Mouse (Mus musculus): ENCODE data around the gene Plcl2. TPM values are rescaled to one million over a fixed set of nuclear protein-coding genes. Genes with fewer than 3 reads are reported as not detected.
"Not testable (repeated sequence)": the region's sequence is repeated elsewhere in the genome, so short reads cannot be mapped to it uniquely, and the experiment has no call there.

The Plcl2 gene
- total RNA-seq, 1 experiment: 2.7 TPM

GRCm38 (mm10) chr17:50525821-50526220 is 16.6 kb downstream of the Plcl2 start:
- TF ChIP-seq HCFC1 (IDR thresholded peaks at IDR 0.05; ENCODE audit: borderline replicate concordance, insufficient read depth, low read length) (no peak), ZNF384 (IDR thresholded peaks at IDR 0.05; ENCODE audit: low read depth, low read length) (no peak), MAFK (IDR thresholded peaks at IDR 0.05; ENCODE audit: insufficient read depth, low read depth, low read length) (no peak), ZC3H11A (IDR thresholded peaks at IDR 0.05; ENCODE audit: borderline replicate concordance, low read depth, low read length) (no peak), CHD2 (IDR thresholded peaks at IDR 0.05; ENCODE audit: low read depth, low read length) (no peak)

DNA sequence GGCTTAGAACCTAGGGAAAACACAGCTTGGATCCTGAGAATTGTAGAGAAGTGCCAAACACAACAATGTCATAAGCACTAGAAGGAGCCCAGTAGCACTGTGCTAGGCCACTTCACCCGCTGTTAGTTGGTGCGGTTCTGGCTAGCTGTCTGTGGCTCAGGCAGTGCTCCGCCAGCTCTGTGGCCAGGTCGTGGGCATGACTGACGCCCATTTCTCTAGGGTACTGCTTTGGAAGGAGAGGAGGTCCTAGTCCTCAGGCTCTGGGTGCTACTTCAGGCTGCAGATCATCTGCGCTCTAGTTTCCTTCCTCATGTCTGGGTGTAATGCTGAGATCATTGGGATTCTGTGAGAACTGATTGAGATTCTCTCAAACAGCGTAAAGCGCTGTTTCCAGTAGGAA is 20.9 kb downstream of the Plcl2 start:
- in situ Hi-C loops (cut with MboI; ENCODE audit: low sequenced_read_pairs in 2 of 2, unreplicated experiment in 2 of 2): no loop called here
- Histone ChIP-seq H3K4me3 (ENCODE audit: insufficient read depth in 1 of 2, low read depth in 1 of 2, low read length in 2 of 2, poor library complexity in 1 of 2, severe bottlenecking in 1 of 2) (no peak overlapping the region), H3K27ac (ENCODE audit: insufficient read depth, low read depth, low read length, poor library complexity, severe bottlenecking) (no peak overlapping the region)

More at GRCm38 (mm10) chr17:50525821-50526220, 16.6 kb downstream of the Plcl2 start:
- in situ Hi-C loops (cut with MboI; ENCODE audit: low sequenced_read_pairs in 2 of 2, unreplicated experiment in 2 of 2): no loop called here
- Histone ChIP-seq H3K27ac (ENCODE audit: insufficient read depth, low read depth, low read length, poor library complexity, severe bottlenecking) (no peak overlapping the region), H3K4me1 (ENCODE audit: control insufficient read depth in 2 of 2, insufficient read depth in 2 of 2, low read length in 2 of 2, poor library complexity in 1 of 2) (no peaks in the 10 kb centered on the region), H3K9ac (ENCODE audit: insufficient read depth, low read depth, low read length, poor library complexity, severe bottlenecking) (no peak overlapping the region), H3K36me3 (ENCODE audit: control insufficient read depth, insufficient read depth, low read length, poor library complexity, severe bottlenecking) (no peaks in the 10 kb centered on the region), H3K9me3 (ENCODE audit: control insufficient read depth, insufficient read depth, low read depth, low read length) (no peaks in the 10 kb centered on the region), H3K4me3 (ENCODE audit: insufficient read depth in 1 of 2, low read depth in 1 of 2, low read length in 2 of 2, poor library complexity in 1 of 2, severe bottlenecking in 1 of 2) (no peak overlapping the region)
- DNase-seq (ENCODE audit: low read depth, low spot score): no peak

GRCm38 (mm10) chr17:50534889-50535288 is 25.7 kb downstream of the Plcl2 start:
- in situ Hi-C loops (cut with MboI; ENCODE audit: low sequenced_read_pairs in 2 of 2, unreplicated experiment in 2 of 2); DNase-seq (ENCODE audit: low read depth, low spot score); H3K9me3 ChIP-seq (ENCODE audit: control insufficient read depth, insufficient read depth, low read depth, low read length): not testable (repeated sequence)

More for the DNA sequence above, 20.9 kb downstream of the Plcl2 start:
- Histone ChIP-seq H3K36me3 (ENCODE audit: control insufficient read depth, insufficient read depth, low read length, poor library complexity, severe bottlenecking) (no peaks in the 10 kb centered on the region), H3K9me3 (ENCODE audit: control insufficient read depth, insufficient read depth, low read depth, low read length) (no peaks in the 10 kb centered on the region), H3K9ac (ENCODE audit: insufficient read depth, low read depth, low read length, poor library complexity, severe bottlenecking) (no peak overlapping the region), H3K4me1 (ENCODE audit: control insufficient read depth in 2 of 2, insufficient read depth in 2 of 2, low read length in 2 of 2, poor library complexity in 1 of 2) (no peaks in the 10 kb centered on the region)
- TF ChIP-seq ZC3H11A (IDR thresholded peaks at IDR 0.05; ENCODE audit: borderline replicate concordance, low read depth, low read length): no peak
- TF ChIP-seq HCFC1 (IDR thresholded peaks at IDR 0.05; ENCODE audit: borderline replicate concordance, insufficient read depth, low read length): no peak
- no peak for TF ChIP-seq ZNF384 (IDR thresholded peaks at IDR 0.05; ENCODE audit: low read depth, low read length)
- no peak for TF ChIP-seq CHD2 (IDR thresholded peaks at IDR 0.05; ENCODE audit: low read depth, low read length)
- DNase-seq (ENCODE audit: low read depth, low spot score): no peak

DNA sequence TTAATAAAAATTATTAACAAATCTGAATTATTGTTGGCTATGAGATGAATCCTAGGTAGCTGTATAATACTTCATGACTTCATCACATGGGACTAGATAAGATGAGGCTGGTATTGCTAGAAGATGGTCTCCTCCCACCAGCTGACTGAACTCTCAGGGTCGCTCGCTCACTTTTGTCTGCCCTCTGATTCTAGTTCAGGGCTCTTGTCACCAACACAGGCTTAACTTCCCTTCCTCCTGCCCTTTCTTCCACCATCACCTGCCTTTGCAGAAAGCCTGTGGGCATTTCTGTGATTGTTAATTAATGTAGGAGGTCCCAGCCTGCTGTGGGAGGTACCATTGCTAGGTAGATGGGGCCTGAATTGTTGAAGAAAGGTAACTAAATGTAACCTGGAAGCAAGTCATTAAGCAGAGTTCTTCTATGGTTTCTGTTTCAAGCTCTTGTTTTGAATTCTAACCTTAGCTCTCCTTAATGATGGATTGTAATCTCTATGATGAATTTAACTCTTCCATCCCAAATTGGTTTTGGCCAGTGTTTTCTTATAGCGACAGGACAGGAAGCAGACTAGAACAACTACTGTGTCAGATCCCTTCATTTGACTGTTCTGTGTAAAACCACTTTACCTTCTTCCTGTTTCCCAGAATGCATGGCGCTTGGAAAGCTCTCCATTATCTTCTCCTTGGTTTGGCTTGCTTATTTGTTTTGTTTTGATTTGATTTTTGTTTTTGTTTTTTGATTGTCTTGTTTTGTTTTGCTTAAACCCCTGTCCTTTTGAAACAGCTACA is 27.4 kb downstream of the Plcl2 start:
- no peak overlapping the region for H3K4me3 ChIP-seq (ENCODE audit: insufficient read depth in 1 of 2, low read depth in 1 of 2, low read length in 2 of 2, poor library complexity in 1 of 2, severe bottlenecking in 1 of 2)
- in situ Hi-C loops (cut with MboI; ENCODE audit: low sequenced_read_pairs in 2 of 2, unreplicated experiment in 2 of 2): no loop called here
- no peak for TF ChIP-seq MAFK (IDR thresholded peaks at IDR 0.05; ENCODE audit: insufficient read depth, low read depth, low read length)
- no peak for TF ChIP-seq HCFC1 (IDR thresholded peaks at IDR 0.05; ENCODE audit: borderline replicate concordance, insufficient read depth, low read length)
- TF ChIP-seq ZC3H11A (IDR thresholded peaks at IDR 0.05; ENCODE audit: borderline replicate concordance, low read depth, low read length): no peak
- TF ChIP-seq ZNF384 (IDR thresholded peaks at IDR 0.05; ENCODE audit: low read depth, low read length): no peak
- no peaks in the 10 kb centered on the region for H3K36me3 ChIP-seq (ENCODE audit: control insufficient read depth, insufficient read depth, low read length, poor library complexity, severe bottlenecking)
- H3K4me1 ChIP-seq (ENCODE audit: control insufficient read depth in 2 of 2, insufficient read depth in 2 of 2, low read length in 2 of 2, poor library complexity in 1 of 2): no peaks in the 10 kb centered on the region
- DNase-seq (ENCODE audit: low read depth, low spot score): no peak
- no peak overlapping the region for H3K9ac ChIP-seq (ENCODE audit: insufficient read depth, low read depth, low read length, poor library complexity, severe bottlenecking)
- no peaks in the 10 kb centered on the region for H3K9me3 ChIP-seq (ENCODE audit: control insufficient read depth, insufficient read depth, low read depth, low read length)
- H3K27ac ChIP-seq (ENCODE audit: insufficient read depth, low read depth, low read length, poor library complexity, severe bottlenecking): no peak overlapping the region

More at GRCm38 (mm10) chr17:50534889-50535288, 25.7 kb downstream of the Plcl2 start:
- not testable (repeated sequence) for H3K36me3 ChIP-seq (ENCODE audit: control insufficient read depth, insufficient read depth, low read length, poor library complexity, severe bottlenecking); H3K4me1 ChIP-seq (ENCODE audit: control insufficient read depth in 2 of 2, insufficient read depth in 2 of 2, low read length in 2 of 2, poor library complexity in 1 of 2); H3K9ac ChIP-seq (ENCODE audit: insufficient read depth, low read depth, low read length, poor library complexity, severe bottlenecking); H3K4me3 ChIP-seq (ENCODE audit: insufficient read depth in 1 of 2, low read depth in 1 of 2, low read length in 2 of 2, poor library complexity in 1 of 2, severe bottlenecking in 1 of 2); H3K27ac ChIP-seq (ENCODE audit: insufficient read depth, low read depth, low read length, poor library complexity, severe bottlenecking)

DNA sequence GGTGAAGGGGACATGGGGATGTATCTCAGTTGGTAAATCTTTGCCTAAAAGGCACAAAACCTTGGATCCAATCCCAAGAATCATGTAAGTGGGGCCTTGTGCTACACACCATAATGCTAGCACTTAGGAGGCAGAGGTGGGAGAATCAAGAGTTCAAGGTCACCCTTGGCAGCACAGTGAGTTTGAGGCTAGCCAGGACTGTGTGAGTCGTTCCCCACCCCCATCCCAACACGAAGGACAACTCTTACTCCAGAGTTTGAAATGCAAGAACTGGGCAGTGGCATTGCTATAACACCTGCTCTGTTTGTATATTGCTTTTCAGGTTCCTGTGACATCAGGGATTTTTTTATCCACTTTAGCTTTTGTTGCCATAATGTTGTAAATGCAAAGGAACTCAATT is 28.6 kb downstream of the Plcl2 start:
- in situ Hi-C loops (cut with MboI; ENCODE audit: low sequenced_read_pairs in 2 of 2, unreplicated experiment in 2 of 2): no loop called here
- H3K9ac ChIP-seq (ENCODE audit: insufficient read depth, low read depth, low read length, poor library complexity, severe bottlenecking): no peak overlapping the region
- H3K4me1 ChIP-seq (ENCODE audit: control insufficient read depth in 2 of 2, insufficient read depth in 2 of 2, low read length in 2 of 2, poor library complexity in 1 of 2): no peaks in the 10 kb centered on the region
- TF ChIP-seq ZNF384 (IDR thresholded peaks at IDR 0.05; ENCODE audit: low read depth, low read length) (no peak), HCFC1 (IDR thresholded peaks at IDR 0.05; ENCODE audit: borderline replicate concordance, insufficient read depth, low read length) (no peak), CHD2 (IDR thresholded peaks at IDR 0.05; ENCODE audit: low read depth, low read length) (no peak), ZC3H11A (IDR thresholded peaks at IDR 0.05; ENCODE audit: borderline replicate concordance, low read depth, low read length) (no peak), MAFK (IDR thresholded peaks at IDR 0.05; ENCODE audit: insufficient read depth, low read depth, low read length) (no peak)
- no peak overlapping the region for H3K27ac ChIP-seq (ENCODE audit: insufficient read depth, low read depth, low read length, poor library complexity, severe bottlenecking)
- no peaks in the 10 kb centered on the region for H3K9me3 ChIP-seq (ENCODE audit: control insufficient read depth, insufficient read depth, low read depth, low read length)
- no peak for DNase-seq (ENCODE audit: low read depth, low spot score)
- H3K36me3 ChIP-seq (ENCODE audit: control insufficient read depth, insufficient read depth, low read length, poor library complexity, severe bottlenecking): no peaks in the 10 kb centered on the region
- H3K4me3 ChIP-seq (ENCODE audit: insufficient read depth in 1 of 2, low read depth in 1 of 2, low read length in 2 of 2, poor library complexity in 1 of 2, severe bottlenecking in 1 of 2): no peak overlapping the region

Data from ES-E14 (cell line).